Mouse (Mus musculus): ENCODE data around the gene Etnppl. TPM values are rescaled to one million over a fixed set of nuclear protein-coding genes. Genes with fewer than 3 reads are reported as not detected.

The Etnppl gene
- polyA plus RNA-seq, 1 experiment from 2014 or later = not detected

DNA sequence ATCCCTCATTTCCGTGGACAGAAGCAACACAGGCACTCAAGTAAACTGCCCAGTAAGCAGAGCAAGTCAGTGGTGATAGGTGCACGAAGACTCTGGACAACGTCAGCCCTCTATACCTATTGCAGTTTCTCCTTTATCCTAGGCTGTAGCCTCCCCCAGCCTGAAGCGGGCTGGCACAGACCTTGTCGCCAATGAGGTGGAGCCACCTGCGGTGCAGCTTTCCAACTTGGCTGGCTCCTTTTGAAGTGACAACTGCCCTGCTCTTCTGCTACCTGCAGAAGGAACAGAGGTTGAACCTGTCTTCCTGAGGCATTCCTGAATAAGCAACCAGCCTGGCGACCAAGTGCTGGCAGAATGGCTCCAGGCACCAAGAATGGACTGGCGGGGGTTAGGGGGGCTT, 66.6 kb downstream of the Etnppl start:
- whole genome bisulfite sequencing = 79% methylated on average over 8 of the region's 8 CpGs

DNA sequence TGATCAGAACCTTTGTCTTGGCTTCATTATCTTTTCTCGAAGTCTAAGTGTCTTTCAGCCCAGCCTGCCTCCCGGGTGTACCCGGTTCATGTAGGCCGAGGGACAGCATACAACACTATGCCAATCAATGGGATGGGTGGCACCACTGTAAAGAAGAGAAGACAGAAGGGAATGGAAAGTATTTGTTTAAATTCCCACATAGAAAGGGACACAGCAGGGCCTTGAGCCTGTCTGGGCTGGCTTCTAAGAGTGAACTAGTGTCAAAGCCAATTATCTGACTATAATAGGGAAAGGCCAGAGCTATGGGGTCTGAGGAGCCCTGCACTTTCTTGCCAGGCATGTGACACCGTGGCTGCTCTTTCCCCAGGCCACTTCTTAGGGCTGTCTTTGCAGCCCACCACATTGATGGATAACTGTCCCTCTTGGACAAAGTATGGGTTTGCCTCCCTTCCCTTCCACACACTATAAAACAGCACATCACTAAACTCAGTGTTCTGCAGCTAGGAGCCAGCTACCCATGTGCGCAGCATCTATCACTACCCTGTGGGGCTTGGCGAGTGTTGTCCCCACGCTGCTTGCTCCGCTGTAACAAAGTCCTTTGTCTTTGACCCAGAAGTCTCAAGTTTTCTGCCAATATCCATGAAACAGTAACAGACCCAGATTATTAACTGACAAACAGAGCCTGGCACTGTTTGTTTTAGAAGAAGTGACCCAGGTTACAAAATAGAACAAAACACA, 67.2 kb downstream of the Etnppl start:
- Histone ChIP-seq H3K27ac (no peak overlapping the region), H3K27me3 (ENCODE audit: low read depth, poor library complexity, severe bottlenecking) (no peaks in the 10 kb centered on the region), H3K9me3 (replicated peaks) (no peaks in the 10 kb centered on the region), H3K4me1 (peaks cover 3% of the 10 kb centered on the region; the same call in 1 of the 2 replicates), H3K36me3 (no peaks in the 10 kb centered on the region), H3K4me3 (no peak overlapping the region)
- WGBS = 93% methylated on average over 9 of the region's 9 CpGs
- no peak for DNase-seq (ENCODE audit: low spot score)

More for the DNA sequence above, 66.6 kb downstream of the Etnppl start:
- Histone ChIP-seq H3K4me1 (peaks cover 3% of the 10 kb centered on the region; the same call in 1 of the 2 replicates), H3K9me3 (replicated peaks) (no peaks in the 10 kb centered on the region), H3K27me3 (ENCODE audit: low read depth, poor library complexity, severe bottlenecking) (no peaks in the 10 kb centered on the region), H3K36me3 (no peaks in the 10 kb centered on the region), H3K4me3 (no peak overlapping the region), H3K27ac (no peak overlapping the region)
- no peak for DNase-seq (ENCODE audit: low spot score)

DNA sequence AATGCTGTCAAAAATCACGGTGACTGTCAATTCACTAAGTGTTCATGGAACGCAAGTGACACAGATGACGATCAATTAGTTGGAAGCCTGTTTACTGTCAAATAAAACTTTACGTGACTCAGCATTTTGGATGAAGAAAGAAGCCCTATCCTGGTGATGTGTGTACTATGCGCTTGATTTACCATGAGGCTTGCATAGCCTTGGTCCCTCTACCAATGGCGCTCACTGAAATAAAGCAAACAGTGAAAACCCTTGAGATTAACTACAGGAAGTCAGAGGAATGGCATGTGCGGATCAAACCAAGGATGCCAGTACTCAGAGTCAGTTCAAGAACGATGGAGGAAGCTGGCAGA, 67.7 kb downstream of the Etnppl start:
- WGBS = 90% methylated on average over 8 of the region's 8 CpGs
- H3K9me3 ChIP-seq (replicated peaks) = no peaks in the 10 kb centered on the region
- no peaks in the 10 kb centered on the region for H3K36me3 ChIP-seq
- H3K27me3 ChIP-seq (ENCODE audit: low read depth, poor library complexity, severe bottlenecking) = no peaks in the 10 kb centered on the region
- 0 out of 2 replicates have a peak, but pooled peaks cover 5% of the 10 kb centered on the region for H3K4me1 ChIP-seq
- H3K27ac ChIP-seq = no peak overlapping the region
- no peak for DNase-seq (ENCODE audit: low spot score)
- H3K4me3 ChIP-seq = no peak overlapping the region

DNA sequence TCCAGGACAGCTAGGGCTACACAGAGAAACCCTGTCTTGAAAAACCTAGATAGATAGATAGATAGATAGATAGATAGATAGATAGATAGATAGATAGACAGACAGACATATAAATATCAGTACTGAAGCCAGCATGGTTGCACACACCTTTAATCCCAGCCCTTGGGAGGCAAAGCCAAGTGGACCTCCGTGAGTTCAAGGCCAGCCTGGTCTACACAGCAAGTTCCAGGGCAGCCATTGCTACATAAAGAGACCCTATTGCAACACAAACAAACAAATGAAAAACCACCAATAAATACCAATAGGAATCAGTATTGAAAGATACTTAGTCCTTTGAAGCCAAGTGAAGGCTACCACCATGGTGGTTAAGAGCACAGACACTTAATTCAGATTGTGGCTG, 69.8 kb downstream of the Etnppl start:
- Histone ChIP-seq H3K4me1 (peaks cover 16% of the 10 kb centered on the region), H3K27ac (no peak overlapping the region), H3K9me3 (replicated peaks) (no peaks in the 10 kb centered on the region), H3K36me3 (no peaks in the 10 kb centered on the region), H3K27me3 (ENCODE audit: low read depth, poor library complexity, severe bottlenecking) (no peaks in the 10 kb centered on the region), H3K4me3 (no peak overlapping the region)
- WGBS = 95% methylated on average over 1 of the region's 1 CpGs
- DNase-seq (ENCODE audit: low spot score) = no peak

Other genes with a start within 250 kb of the Etnppl start
- 358 and 371 TPM in 2 replicates for gene Ostc, start 92.0 kb downstream of the Etnppl start, polyA plus RNA-seq (2016; fragmentation: Nextera tagmentation; extraction: Ambion mirVana)
- gene Rpl34, start 113.0 kb downstream of the Etnppl start, polyA plus RNA-seq (2016; fragmentation: Nextera tagmentation; extraction: Ambion mirVana) = 949 and 1,083 TPM in 2 replicates